ENCODE assay signal across 21 mouse cellular contexts in the genomic region with DNA sequence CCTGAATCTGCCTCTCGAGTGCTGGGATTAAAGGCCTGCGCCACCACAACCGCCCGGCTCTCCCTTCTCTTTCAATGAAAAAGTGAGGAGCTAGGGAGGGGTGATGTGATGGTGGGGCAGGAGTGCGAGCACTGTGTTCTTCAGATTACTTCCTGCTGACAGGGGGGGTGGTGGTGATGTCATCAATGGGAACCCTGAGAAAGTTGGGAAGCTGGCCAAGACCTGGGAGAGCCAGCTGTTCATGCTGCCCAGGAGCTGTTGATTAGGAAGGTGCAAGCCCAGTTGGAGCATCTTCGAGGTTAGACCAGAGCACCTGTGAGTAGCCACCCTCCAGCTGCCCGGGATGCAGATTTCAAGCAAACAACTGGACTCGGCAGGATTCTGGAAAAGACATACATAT. TPM values are rescaled to one million over a fixed set of nuclear protein-coding genes. Genes with fewer than 3 reads are reported as not detected.
A peak's percentile ranks its signal among the peaks of the same experiment; 100 is the strongest.
DNase-seq lines count a peak whose midpoint lies in the region; ATAC-seq and TF ChIP-seq lines count a peak whose summit lies in the region.
"Had no signal": no experiment of that assay in that cellular context is flagged by ENCODE, and none has a peak within 500 bp of the region (broad histone marks: within the 10 kb centered on the region; RNA-seq: fewer than 3 reads in every experiment).

No protein-coding gene starts in this region.

- no peak for ATAC-seq in heart, embryonic 12.5 days (ENCODE audit: insufficient number of reproducible peaks, low FRiP score)
- ATAC-seq in intestine, postnatal 0 days, result peak; percentile 14; the same call in 1 of the 2 replicates
- ATAC-seq: activated CD4-positive, CD25-positive, alpha-beta regulatory T cell, adult 4 months; midbrain, embryonic 13.5 days had no signal

- no peaks in the 10 kb centered on the region for H3K79me2 ChIP-seq in MEL (ENCODE audit: control insufficient read depth, insufficient read depth, low read length, poor library complexity)

- no peaks in the 10 kb centered on the region for H3K9me3 ChIP-seq in heart, embryonic 12.5 days (replicated peaks)
- no peaks in the 10 kb centered on the region for H3K9me3 ChIP-seq in MEL (replicated peaks; ENCODE audit: insufficient read depth, low read length)
- H3K9me3 ChIP-seq in intestine, postnatal 0 days (ENCODE audit: control insufficient read depth), result no peaks in the 10 kb centered on the region
- H3K9me3 ChIP-seq: forebrain, embryonic 10.5 days; midbrain, embryonic 13.5 days had no signal

- no peak for TF ChIP-seq EP300 in MEL (IDR thresholded peaks at IDR 0.05; ENCODE audit: low read depth in 1 of 2, low read length in 2 of 2)

- no peak overlapping the region for H3K4me3 ChIP-seq in heart, embryonic 12.5 days
- no peak overlapping the region for H3K4me3 ChIP-seq in MEL (ENCODE audit: control insufficient read depth in 1 of 2, insufficient read depth in 1 of 2, low read depth in 2 of 2, low read length in 2 of 2)
- H3K4me3 ChIP-seq in intestine, postnatal 0 days (ENCODE audit: low read depth, low read length), result no peak overlapping the region
- H3K4me3 ChIP-seq: embryonic facial prominence, embryonic 15.5 days; forebrain, embryonic 10.5 days; gastrocnemius, adult 2 months; limb, embryonic 13.5 days; midbrain, embryonic 13.5 days had no signal

- no peak for DNase-seq in heart, postnatal 10 days
- peak; percentile 51 to 56 for DNase-seq in kidney, postnatal 25 days
- no peak for DNase-seq in kidney, adult 18-20 months
- no peak for DNase-seq in MEL (ENCODE audit: low read depth, low spot score)
- DNase-seq in layer of hippocampus, adult 9-10 months (ENCODE audit: low spot score), result no peak
- DNase-seq in ovary, postnatal 10 days (ENCODE audit: low spot score), result no peak
- DNase-seq: adrenal gland, postnatal 25 days; B cell, adult 2 months; cerebellum, adult 18-20 months; cerebellum, postnatal 25 days; gastrocnemius, adult 2 months; kidney, adult 11 months had no signal

- H3K4me1 ChIP-seq in heart, embryonic 12.5 days (replicated peaks), result peaks cover 33% of the 10 kb centered on the region
- no peaks in the 10 kb centered on the region; a peak in 1 of 4 replicates for H3K4me1 ChIP-seq in MEL (ENCODE audit: control insufficient read depth in 1 of 2, insufficient read depth in 2 of 2, low read length in 2 of 2)
- H3K4me1 ChIP-seq in intestine, postnatal 0 days (replicated peaks; ENCODE audit: control insufficient read depth, insufficient read depth, low read length), result peaks cover 10% of the 10 kb centered on the region
- H3K4me1 ChIP-seq: embryonic facial prominence, embryonic 15.5 days; midbrain, embryonic 13.5 days had no signal

- WGBS in heart, embryonic 12.5 days, result 47% methylated on average over 8 of the region's 8 CpGs
- WGBS in intestine, postnatal 0 days, result 58% methylated on average over 8 of the region's 8 CpGs

- no peak overlapping the region for H3K4me2 ChIP-seq in heart, embryonic 12.5 days
- H3K4me2 ChIP-seq in intestine, postnatal 0 days (replicated peaks; ENCODE audit: low read depth), result no peak overlapping the region
- H3K4me2 ChIP-seq: embryonic facial prominence, embryonic 15.5 days; hindbrain, embryonic 14.5 days; limb, embryonic 13.5 days; midbrain, embryonic 13.5 days had no signal

- H3K27me3 ChIP-seq in heart, embryonic 12.5 days (replicated peaks), result no peaks in the 10 kb centered on the region; the same call in 1 of the 2 replicates
- no peaks in the 10 kb centered on the region for H3K27me3 ChIP-seq in MEL (ENCODE audit: control insufficient read depth in 1 of 2, insufficient read depth in 2 of 2, low read length in 2 of 2)
- H3K27me3 ChIP-seq in intestine, postnatal 0 days (replicated peaks; ENCODE audit: control insufficient read depth, insufficient read depth, low read length), result no peaks in the 10 kb centered on the region
- H3K27me3 ChIP-seq: embryonic facial prominence, embryonic 15.5 days; limb, embryonic 13.5 days had no signal

- no peak for TF ChIP-seq CTCF in MEL (IDR thresholded peaks at IDR 0.05 in 2 of 3, conservative IDR thresholded peaks at IDR 0.05 in 1 of 3; ENCODE audit: control insufficient read depth in 1 of 3, insufficient read depth in 1 of 3, low read depth in 2 of 3, low read length in 3 of 3, poor library complexity in 1 of 3, severe bottlenecking in 1 of 3)
- TF ChIP-seq CTCF in intestine, postnatal 0 days (IDR thresholded peaks at IDR 0.05; ENCODE audit: low read depth), result no peak

- TF ChIP-seq RAD21 in MEL (IDR thresholded peaks at IDR 0.05; ENCODE audit: low read depth, low read length), result no peak

- no peak overlapping the region for H3K9ac ChIP-seq in heart, embryonic 12.5 days
- no peak overlapping the region for H3K9ac ChIP-seq in MEL (ENCODE audit: control insufficient read depth, low read depth, low read length, poor library complexity, severe bottlenecking)
- no peak overlapping the region for H3K9ac ChIP-seq in intestine, postnatal 0 days (ENCODE audit: low read depth, low read length)
- H3K9ac ChIP-seq: embryonic facial prominence, embryonic 15.5 days; hindbrain, embryonic 14.5 days; limb, embryonic 13.5 days; liver, embryonic 14.5 days; midbrain, embryonic 13.5 days had no signal

- peak overlapping the region; percentile 2; the same call in 1 of the 2 replicates for H3K27ac ChIP-seq in heart, embryonic 12.5 days (ENCODE audit: poor library complexity, severe bottlenecking)
- no peak overlapping the region for H3K27ac ChIP-seq in MEL (ENCODE audit: control insufficient read depth, low read depth, low read length)
- H3K27ac ChIP-seq in intestine, postnatal 0 days (ENCODE audit: low read depth, low read length), result no peak overlapping the region
- H3K27ac ChIP-seq: embryonic facial prominence, embryonic 15.5 days; forebrain, embryonic 10.5 days; gastrocnemius, adult 2 months; hindbrain, embryonic 14.5 days; limb, embryonic 13.5 days; liver, embryonic 14.5 days; midbrain, embryonic 13.5 days had no signal

- H3K36me3 ChIP-seq in heart, embryonic 12.5 days, result no peaks in the 10 kb centered on the region
- no peaks in the 10 kb centered on the region for H3K36me3 ChIP-seq in MEL (ENCODE audit: control insufficient read depth in 1 of 2, insufficient read depth in 2 of 2, low read length in 2 of 2)
- no peaks in the 10 kb centered on the region for H3K36me3 ChIP-seq in intestine, postnatal 0 days (ENCODE audit: control insufficient read depth, insufficient read depth)
- H3K36me3 ChIP-seq: embryonic facial prominence, embryonic 15.5 days; forebrain, embryonic 10.5 days; limb, embryonic 13.5 days; midbrain, embryonic 13.5 days had no signal

- intact Hi-C loops in heart, postnatal 10 days (cut with DNase I), result no loop called here

- no peak for TF ChIP-seq POLR2A in MEL (IDR thresholded peaks at IDR 0.05; ENCODE audit: control insufficient read depth in 1 of 2, insufficient read depth in 1 of 2, low read depth in 1 of 2, low read length in 2 of 2, poor library complexity in 1 of 2)

TF ChIP-seq in MEL, 35 proteins besides CTCF, POLR2A, EP300 and RAD21:
- TF ChIP-seq MEF2A (IDR thresholded peaks at IDR 0.05; ENCODE audit: extremely low read depth, insufficient replicate concordance, low read depth, low read length, poor library complexity, severe bottlenecking) (no peak), ETS1 (IDR thresholded peaks at IDR 0.05; ENCODE audit: low read depth, low read length) (peak; percentile 59)

RNA-seq across cellular contexts. Expression of a gene that starts 33.6 kb away (rescaled TPM):
- polyA plus RNA-seq in heart, embryonic 12.5 days (2016; fragmentation: Nextera tagmentation; extraction: Ambion mirVana), result 48.5 and 50.4 TPM in 2 replicates
- 10 to 100 TPM; 62.3 to 63.3 TPM for total RNA-seq in heart, postnatal 10 days (2021)
- 9.9 and 16.9 TPM in 2 replicates for total RNA-seq in MEL (2012; rRNA removed)
- 100 to 1,000 TPM in 1 of 2 experiments, 10 to 100 TPM in 1; 21.4 to 275 TPM for polyA plus RNA-seq in MEL (2012; ENCODE audit: insufficient read depth in 1 of 2, insufficient read length in 2 of 2, low read depth in 1 of 2, low replicate concordance in 2 of 2, missing spikeins in 1 of 2)
- polyA plus RNA-seq in intestine, postnatal 0 days (2015; fragmentation: Nextera tagmentation; extraction: Ambion mirVana), result 19.3 and 25.4 TPM in 2 replicates

Comparison
In these comparisons a context has a peak if more than half of its experiments do, and no peak if none do; other contexts are left out.
1. DNase-seq: peak in kidney, postnatal 25 days (2 of 2); none in heart, postnatal 10 days (0 of 2), kidney, adult 18-20 months (single experiment), MEL (single experiment), layer of hippocampus, adult 9-10 months (single experiment) and ovary, postnatal 10 days (single experiment).